Mouse (Mus musculus) ES-E14 (cell line): ENCODE data around the gene Cd320. TPM values are rescaled to one million over a fixed set of nuclear protein-coding genes. Genes with fewer than 3 reads are reported as not detected.

Experiments
- DNase-seq: peaks from one replicate; pipeline ENCODE4 v3.0.0-alpha.2; 2013; ENCODE audit warnings: low read depth, low spot score
- H3K27ac ChIP-seq: 2 replicates; pipeline ENCODE4 v1.5.1; 2012; ENCODE audit warnings: low read depth, mild to moderate bottlenecking, low read length, moderate library complexity, mixed read lengths; ENCODE audit not compliant: poor library complexity, insufficient read depth, severe bottlenecking
- H3K36me3 ChIP-seq: 2 replicates; pipeline ENCODE4 v1.6.1; 2012; ENCODE audit warnings: mild to moderate bottlenecking, low read length, moderate library complexity, mixed read lengths; ENCODE audit not compliant: control insufficient read depth, poor library complexity, insufficient read depth, severe bottlenecking
- H3K4me1 ChIP-seq, 2 experiments: fragments of 150-350 bp in 1 of 2; sonication (generic) in 1 of 2; 2 replicates each; pipeline ENCODE4 v1.6.1; 2012; ENCODE audit warnings: low read length in 2 of 2, mild to moderate bottlenecking in 1 of 2, mixed read lengths in 1 of 2; ENCODE audit not compliant: control insufficient read depth in 2 of 2, insufficient read depth in 2 of 2, poor library complexity in 1 of 2
- H3K4me3 ChIP-seq, 2 experiments: fragments of 150-350 bp in 1 of 2; sonication (generic) in 1 of 2; 2 replicates each; pipeline ENCODE4 v1.5.1; 2012; ENCODE audit warnings: low read length in 2 of 2, low read depth in 1 of 2, mild to moderate bottlenecking in 1 of 2, mixed read lengths in 1 of 2; ENCODE audit not compliant: insufficient read depth in 1 of 2, poor library complexity in 1 of 2, severe bottlenecking in 1 of 2
- H3K9ac ChIP-seq: 2 replicates; pipeline ENCODE4 v1.6.1; 2012; ENCODE audit warnings: low read depth, mild to moderate bottlenecking, low read length, mixed read lengths; ENCODE audit not compliant: poor library complexity, insufficient read depth, severe bottlenecking
- H3K9me3 ChIP-seq: fragments of 150-350 bp; sonication (generic); 2 replicates; pipeline ENCODE4 v1.6.1; 2012; ENCODE audit warnings: low read depth, mild to moderate bottlenecking, low read length; ENCODE audit not compliant: control insufficient read depth, insufficient read depth
- CHD2 ChIP-seq: IDR thresholded peaks from 2 replicates; pipeline ENCODE4 v1.6.1; 2014; ENCODE audit warnings: mild to moderate bottlenecking, low read depth, low read length, inconsistent platforms
- HCFC1 ChIP-seq: IDR thresholded peaks from 2 replicates; pipeline ENCODE4 v1.6.1; 2012; ENCODE audit warnings: low read length, inconsistent platforms, borderline replicate concordance; ENCODE audit not compliant: insufficient read depth
- MAFK ChIP-seq: IDR thresholded peaks from 2 replicates; pipeline ENCODE4 v1.6.1; 2014; ENCODE audit warnings: mild to moderate bottlenecking, low read depth, low read length, inconsistent platforms; ENCODE audit not compliant: insufficient read depth
- ZC3H11A ChIP-seq: IDR thresholded peaks from 2 replicates; pipeline ENCODE4 v1.6.1; 2012; ENCODE audit warnings: low read depth, mild to moderate bottlenecking, inconsistent platforms, low read length, borderline replicate concordance
- ZNF384 ChIP-seq: IDR thresholded peaks from 2 replicates; pipeline ENCODE4 v1.6.1; 2012; ENCODE audit warnings: low read depth, low read length, inconsistent platforms
- in situ Hi-C, 2 experiments: fragments of 600-800 bp; cut with MboI; formaldehyde crosslinking; loops; one replicate each; pipeline ENCODE4 v1.15.1; 2025; ENCODE audit warnings: low sequenced_read_pairs in 2 of 2, inconsistent platforms in 1 of 2; ENCODE audit not compliant: unreplicated experiment in 2 of 2
- total RNA-seq: library from RNA; depleted of rRNA; stranded (reverse); fragments of 300-350 nt; gene quantifications from 2 replicates; pipeline ENCODE4 v1.2.3, GENCODE M21; 2012

Gene Cd320
- total RNA-seq, 1 experiment, result 131 TPM

- in situ Hi-C loops, result no loop called here
- no peak for TF ChIP-seq ZNF384
- TF ChIP-seq ZC3H11A, result no peak
- TF ChIP-seq HCFC1, result no peak
- TF ChIP-seq CHD2, result no peak
- TF ChIP-seq MAFK, result no peak
- H3K27ac ChIP-seq, result no peak overlapping the region
- DNase-seq, result no peak
- peaks cover 4 to 10% of the 10 kb centered on the region in 2 experiments; a peak in 3 of 4 replicates for H3K4me1 ChIP-seq
- peaks cover 41% of the 10 kb centered on the region for H3K36me3 ChIP-seq
- H3K4me3 ChIP-seq, result no peak overlapping the region
- H3K9me3 ChIP-seq, result no peaks in the 10 kb centered on the region
- no peak overlapping the region for H3K9ac ChIP-seq
These were observed 13.3 kb upstream of the Cd320 start for GRCm38 (mm10) chr17:33829561-33829960.

GRCm38 (mm10) chr17:33844196-33844595 is 1.3 kb downstream of the Cd320 start:
- no peak overlapping the region for H3K9ac ChIP-seq
- no peak for TF ChIP-seq HCFC1
- TF ChIP-seq ZNF384, result no peak
- TF ChIP-seq ZC3H11A, result no peak
- no peak for TF ChIP-seq CHD2
- TF ChIP-seq MAFK, result no peak
- DNase-seq, result no peak
- no peaks in the 10 kb centered on the region for H3K9me3 ChIP-seq
- H3K27ac ChIP-seq, result no peak overlapping the region
- in situ Hi-C loops, result no loop called here
- peaks cover 10% of the 10 kb centered on the region; the same call in 1 of the 2 replicates for H3K36me3 ChIP-seq
- no peak overlapping the region for H3K4me3 ChIP-seq
- H3K4me1 ChIP-seq, result peaks cover 0 to 9% of the 10 kb centered on the region in 2 experiments; a peak in 1 of 4 replicates

GRCm38 (mm10) chr17:33848139-33848538 is 5.2 kb downstream of the Cd320 start:
- in situ Hi-C loops, result no loop called here
- no peak for DNase-seq
- no peak overlapping the region for H3K27ac ChIP-seq
- no peak overlapping the region for H3K9ac ChIP-seq
- no peak overlapping the region for H3K4me3 ChIP-seq
- H3K9me3 ChIP-seq, result no peaks in the 10 kb centered on the region
- H3K4me1 ChIP-seq, result peaks cover 0 to 8% of the 10 kb centered on the region in 2 experiments; a peak in 1 of 4 replicates
- H3K36me3 ChIP-seq, result peaks cover 16% of the 10 kb centered on the region; the same call in 1 of the 2 replicates
- TF ChIP-seq ZC3H11A, result no peak
- no peak for TF ChIP-seq CHD2
- no peak for TF ChIP-seq MAFK
- TF ChIP-seq ZNF384, result no peak
- no peak for TF ChIP-seq HCFC1

- Histone ChIP-seq H3K9me3 (no peaks in the 10 kb centered on the region), H3K4me3 (no peak overlapping the region), H3K4me1 (no peaks in the 10 kb centered on the region; a peak in 1 of 4 replicates), H3K36me3 (peaks cover 16% of the 10 kb centered on the region; the same call in 1 of the 2 replicates), H3K9ac (no peak overlapping the region), H3K27ac (no peak overlapping the region)
- in situ Hi-C loops, result no loop called here
- TF ChIP-seq ZNF384, result no peak
- TF ChIP-seq CHD2, result no peak
- no peak for TF ChIP-seq ZC3H11A
- TF ChIP-seq MAFK, result no peak
- no peak for TF ChIP-seq HCFC1
- DNase-seq, result no peak
These were observed 8.4 kb downstream of the Cd320 start for GRCm38 (mm10) chr17:33851331-33851730.

- Histone ChIP-seq H3K27ac (peak overlapping the region; percentile 60; the same call in 1 of the 2 replicates), H3K4me1 (no peaks in the 10 kb centered on the region), H3K4me3 (no peak overlapping the region), H3K9me3 (no peaks in the 10 kb centered on the region), H3K36me3 (no peaks in the 10 kb centered on the region), H3K9ac (no peak overlapping the region)
- DNase-seq, result no peak
- TF ChIP-seq ZNF384 (no peak), CHD2 (no peak), HCFC1 (no peak), ZC3H11A (no peak), MAFK (no peak)
- in situ Hi-C loops, result no loop called here
These were observed 14.9 kb downstream of the Cd320 start for GRCm38 (mm10) chr17:33857816-33858215.
